Mouse (Mus musculus): ENCODE measurements around the gene Plcxd2.

GRCm38 (mm10) chr16:45937381-45937780 is 72.6 kb downstream of the Plcxd2 start:
- TF ChIP-seq CTCF (IDR thresholded peaks at IDR 0.05; ENCODE audit: borderline replicate concordance, control insufficient read depth, extremely low read depth, insufficient read depth, low read length, poor library complexity) (no peak), POLR2A (IDR thresholded peaks at IDR 0.05; ENCODE audit: control insufficient read depth, extremely low read depth, insufficient read depth, low read length, poor library complexity) (no peak)

Data from thymus, adult 2 months (tissue).